Mouse (Mus musculus) activated CD4-positive, CD25-positive, alpha-beta regulatory T cell, adult 4 months (primary cell): ENCODE measurements at regions not wholly inside any gene's neighbourhood (a gene's known extent, or its start where the extent isn't known, plus 50 kb on each side); places are given as distances from the start of the nearest gene placed in this dataset.

Experiments used
- ATAC-seq: one replicate; pipeline ENCODE4 v1.8.0; 2017

DNA sequence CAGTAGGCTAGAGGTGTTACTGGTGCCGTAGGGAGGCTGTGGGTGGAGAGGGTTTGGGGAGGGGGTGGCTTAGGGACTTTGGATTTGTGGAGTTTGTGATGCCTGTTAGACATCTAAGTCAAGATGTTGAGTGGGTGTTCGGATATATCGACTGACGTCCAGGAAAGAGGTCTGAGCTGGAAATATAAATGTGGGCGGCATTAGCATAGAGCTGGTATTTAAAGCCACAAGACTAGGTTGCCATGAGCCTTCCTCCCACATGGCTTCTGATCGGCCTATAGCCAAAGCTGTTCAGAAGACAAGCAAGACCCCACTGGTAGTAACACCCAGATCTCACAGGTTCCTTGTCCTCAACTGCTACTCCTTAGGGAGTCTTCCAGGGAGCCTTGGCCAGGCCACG lies 184.9 kb downstream of the Tle3 start:
- no peak for ATAC-seq

DNA sequence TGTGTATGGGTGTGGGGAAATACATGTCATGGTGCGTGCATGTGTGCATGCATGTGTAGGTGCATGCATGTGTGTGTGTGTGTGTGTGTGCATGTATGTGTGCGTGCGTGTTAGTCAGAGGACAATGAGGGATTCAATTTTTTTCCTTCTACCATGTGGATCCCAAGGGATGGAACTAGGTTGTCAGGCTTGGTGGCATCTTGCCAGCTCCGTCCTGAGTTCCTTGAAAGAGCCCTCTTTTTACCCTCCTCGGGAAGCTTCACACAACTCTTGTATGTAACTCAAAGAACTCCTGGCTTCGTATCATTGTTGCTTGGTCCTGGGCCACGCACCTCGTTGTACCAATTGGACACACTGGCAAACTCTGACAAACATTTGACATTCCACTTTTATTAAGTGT lies 183.0 kb downstream of the Tle3 start:
- ATAC-seq: no peak

DNA sequence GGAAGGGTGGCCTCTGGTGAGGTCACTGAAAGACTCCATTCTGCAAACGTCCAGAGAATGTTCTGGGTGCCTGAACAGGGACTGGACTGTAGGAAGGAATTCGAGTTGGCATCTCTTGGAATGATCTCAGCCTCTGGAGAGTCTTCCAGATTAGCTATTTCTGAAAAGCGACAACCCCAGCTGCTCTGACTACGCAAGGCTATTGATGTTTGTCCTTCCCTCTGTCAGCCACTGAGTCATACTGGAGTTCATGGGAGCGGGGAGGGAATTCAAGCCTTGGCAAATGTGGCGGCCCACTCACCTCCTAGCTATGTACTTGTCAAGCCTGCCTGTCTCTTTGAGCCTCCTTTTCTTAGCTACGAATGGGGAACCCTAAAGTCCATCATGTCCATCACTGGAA lies 182.4 kb downstream of the Tle3 start:
- ATAC-seq: no peak

DNA sequence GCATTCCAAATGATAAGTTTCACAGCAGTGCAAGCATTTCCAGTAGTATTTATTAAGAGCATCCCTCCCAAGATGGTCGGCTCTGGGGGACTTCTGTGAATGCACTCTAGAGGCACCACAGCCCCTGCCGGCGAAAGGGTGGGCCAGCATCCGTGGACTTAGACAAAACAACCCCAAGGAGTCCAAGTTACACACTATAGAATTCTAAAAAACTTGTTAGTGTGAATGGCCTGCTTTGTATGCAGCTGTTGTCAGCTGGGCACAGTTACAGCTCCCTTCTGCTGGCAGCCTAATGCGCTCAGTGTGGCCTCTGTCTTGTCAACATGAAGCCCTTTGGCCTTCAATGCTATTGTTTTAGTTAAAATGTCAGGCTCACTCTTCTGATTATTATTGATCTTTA lies 181.5 kb downstream of the Tle3 start:
- no peak for ATAC-seq

DNA sequence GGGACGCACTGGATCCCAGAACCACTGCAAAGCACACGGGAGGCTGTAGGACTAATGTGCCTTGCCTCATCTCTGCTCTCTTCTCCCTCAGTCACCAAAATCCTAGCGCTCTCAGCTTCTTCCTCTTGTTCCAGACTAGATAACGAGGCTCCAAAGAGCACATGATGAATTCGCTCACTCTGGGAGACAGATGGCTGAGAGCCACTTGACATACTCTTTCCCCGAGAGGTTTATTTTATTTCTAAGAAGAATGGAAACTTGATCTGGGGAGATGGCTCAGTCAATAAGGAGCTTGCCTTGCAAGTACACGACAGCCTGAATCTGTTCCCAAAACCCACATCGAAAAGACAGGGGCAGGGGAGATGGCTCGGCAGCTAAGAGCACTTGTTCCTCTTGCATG lies 179.2 kb downstream of the Tle3 start:
- no peak for ATAC-seq

DNA sequence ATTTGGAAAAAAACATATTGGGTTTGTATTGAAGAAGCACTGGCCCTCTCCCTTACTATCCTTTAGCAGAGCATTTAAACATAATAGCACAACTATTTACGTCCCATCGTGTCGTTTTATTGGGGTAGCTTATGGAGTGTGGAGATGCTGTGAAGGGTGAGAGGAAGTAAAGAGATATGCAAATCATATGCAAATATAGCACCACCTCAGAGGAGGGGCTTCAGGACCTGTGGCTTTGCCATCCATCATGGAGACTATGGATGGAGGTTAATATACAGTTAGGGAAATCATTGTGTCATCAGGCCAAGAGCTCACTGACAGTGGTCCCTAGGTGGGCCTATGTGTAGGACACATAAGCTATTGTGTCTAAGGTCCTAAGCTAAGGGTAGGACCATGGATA lies 178.2 kb downstream of the Tle3 start:
- no peak for ATAC-seq

DNA sequence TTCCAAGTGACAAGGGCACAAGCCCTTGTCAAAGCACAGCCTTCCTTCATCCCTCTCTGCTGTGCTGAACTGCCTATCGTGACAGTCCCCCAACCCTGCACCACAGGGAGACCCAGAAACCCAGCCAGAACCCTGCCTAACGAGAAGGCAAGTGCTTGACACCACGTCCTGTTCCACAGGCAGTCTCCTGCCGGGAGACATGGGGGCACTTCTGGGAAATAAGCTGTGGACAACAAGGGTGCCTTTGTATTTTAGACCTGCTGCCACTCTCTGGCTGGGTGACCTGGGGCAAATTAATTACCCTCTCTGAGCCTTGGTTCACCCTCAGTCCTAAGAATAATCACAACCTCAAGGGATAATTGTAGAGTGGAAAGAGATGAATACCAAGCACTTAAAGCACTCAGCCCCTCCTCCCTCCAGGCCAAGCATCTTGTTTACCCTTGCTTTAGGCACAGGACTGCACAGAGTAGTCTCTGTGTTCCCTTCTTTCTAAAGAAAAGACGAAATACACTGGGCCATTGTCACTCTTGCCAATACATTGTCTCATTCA lies 177.6 kb downstream of the Tle3 start:
- no peak for ATAC-seq

DNA sequence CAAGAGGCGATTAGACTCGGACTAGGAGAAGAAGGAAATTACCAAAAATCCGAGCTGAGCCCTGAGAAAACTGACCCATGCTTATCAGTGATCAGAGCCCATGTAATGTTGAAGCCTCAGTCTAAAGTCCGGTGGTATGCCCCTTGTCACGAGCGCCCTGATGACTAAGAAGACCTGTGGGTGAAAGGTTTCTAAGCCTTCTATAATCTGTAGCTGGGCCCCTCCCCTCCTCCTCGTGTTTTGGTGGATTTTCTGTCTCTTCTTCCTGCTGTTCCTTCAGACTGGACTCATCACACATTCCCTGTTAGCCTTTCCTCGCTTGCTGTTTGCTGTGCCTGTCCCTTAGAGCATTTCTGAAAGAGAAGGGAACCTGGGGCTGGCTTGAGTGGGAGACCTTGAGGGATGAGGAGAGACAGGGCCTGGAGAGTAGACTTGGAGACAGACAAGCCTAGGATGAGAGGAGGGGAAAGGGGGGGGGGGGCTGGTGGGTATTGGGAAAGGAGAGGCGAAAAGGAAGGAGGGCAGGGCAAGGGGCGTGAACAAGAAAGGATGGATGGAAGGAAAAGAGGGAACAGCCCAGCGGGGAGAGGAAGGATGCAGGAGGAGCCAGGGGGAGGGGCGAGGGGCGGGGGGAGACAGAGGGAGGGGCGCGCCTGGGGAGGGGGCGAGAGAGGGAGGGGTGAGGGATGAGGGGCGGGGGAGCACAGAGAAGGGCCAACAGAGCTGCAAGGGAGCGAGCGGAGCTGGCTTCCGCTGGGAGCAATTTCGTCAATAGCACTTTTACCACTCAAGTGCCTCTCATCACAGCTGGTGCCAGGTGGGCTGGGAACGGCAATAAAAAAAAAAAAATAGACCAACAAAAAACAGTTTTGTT lies 165.4 kb downstream of the Tle3 start:
- ATAC-seq: no peak

DNA sequence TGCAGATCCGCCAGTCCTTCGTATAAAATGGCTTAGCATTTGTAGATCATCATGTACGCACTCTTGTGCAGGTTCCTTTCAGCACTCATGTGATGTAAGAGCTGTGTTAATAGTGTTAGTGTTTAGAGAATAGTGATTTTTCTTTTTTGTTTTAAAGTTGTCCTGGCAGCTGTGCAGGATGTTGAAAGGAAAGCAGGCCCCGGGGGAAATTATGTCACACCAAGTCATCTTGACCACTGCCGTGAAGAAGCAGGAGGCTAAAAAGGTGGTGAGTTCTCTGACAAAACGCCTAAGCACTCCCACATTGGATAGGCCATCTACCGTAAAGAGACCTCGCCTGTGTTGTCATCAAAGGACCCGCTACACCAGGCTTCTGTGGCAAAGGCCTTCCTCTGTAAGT lies 161.1 kb downstream of the Tle3 start:
- ATAC-seq: no peak

DNA sequence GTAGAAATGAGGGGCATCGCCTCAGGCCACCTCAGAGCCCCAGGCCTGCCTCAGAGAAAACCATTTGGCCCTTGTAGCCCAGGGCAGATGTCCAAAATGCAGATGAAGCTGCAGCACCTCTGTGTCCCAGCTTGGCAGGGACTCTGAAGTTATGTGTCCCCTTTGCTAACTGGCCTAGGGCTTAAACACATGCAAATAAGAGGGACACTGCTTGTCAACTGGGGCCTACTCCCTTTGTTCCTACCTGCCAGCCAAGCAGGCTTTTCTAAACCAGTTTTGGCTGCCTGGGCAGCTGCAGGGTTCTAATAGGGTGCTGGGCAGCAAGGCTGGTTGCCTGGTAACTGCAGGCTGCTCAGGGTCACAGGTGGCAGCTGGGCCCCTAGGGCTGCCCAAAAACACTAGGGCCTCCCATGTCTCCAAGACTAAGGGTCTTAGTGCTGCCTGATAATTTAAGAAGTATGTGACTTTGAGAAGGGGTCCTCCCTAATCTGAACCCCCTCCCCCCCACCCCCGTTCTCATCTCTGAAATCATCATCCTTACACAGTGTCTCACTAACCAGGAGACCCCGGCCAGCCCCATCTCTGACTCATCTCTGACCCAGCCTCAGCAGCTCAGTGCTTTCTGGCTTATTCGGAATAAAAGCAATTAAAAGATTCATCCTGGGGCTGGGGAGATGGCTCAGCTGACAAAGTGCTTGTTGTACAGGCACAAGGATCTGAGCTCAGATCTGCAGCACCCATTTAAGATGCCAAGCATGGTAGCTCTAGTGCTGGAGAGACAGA lies 158.3 kb downstream of the Tle3 start:
- ATAC-seq: no peak

DNA sequence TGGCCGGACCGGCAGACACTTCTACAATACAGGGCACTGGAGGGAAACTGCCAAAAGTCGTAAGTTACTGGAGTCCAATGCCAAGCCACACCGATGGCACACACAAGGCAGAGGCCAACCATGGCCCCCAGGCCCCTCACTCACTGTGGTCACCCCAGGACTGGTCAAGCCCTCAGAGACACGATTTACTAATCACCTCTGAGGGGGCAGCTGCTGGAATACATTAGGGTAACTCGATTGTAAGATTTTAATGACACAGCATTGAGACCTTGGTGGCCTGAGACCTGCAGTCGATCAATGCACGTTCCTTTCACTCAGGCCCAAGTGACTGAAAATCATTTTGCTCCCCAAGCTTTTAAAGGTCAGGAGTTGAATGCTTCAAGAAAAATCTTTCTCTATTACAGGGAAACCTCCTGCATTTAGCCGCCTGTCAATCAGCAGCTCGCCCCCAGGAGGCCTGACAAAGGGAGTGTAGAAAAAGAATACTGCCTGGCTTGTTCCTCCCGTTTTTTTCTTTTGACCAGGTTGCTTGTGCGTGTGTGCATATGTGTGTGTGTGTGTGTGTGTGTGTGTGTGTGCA lies 156.2 kb downstream of the Tle3 start:
- no peak for ATAC-seq

DNA sequence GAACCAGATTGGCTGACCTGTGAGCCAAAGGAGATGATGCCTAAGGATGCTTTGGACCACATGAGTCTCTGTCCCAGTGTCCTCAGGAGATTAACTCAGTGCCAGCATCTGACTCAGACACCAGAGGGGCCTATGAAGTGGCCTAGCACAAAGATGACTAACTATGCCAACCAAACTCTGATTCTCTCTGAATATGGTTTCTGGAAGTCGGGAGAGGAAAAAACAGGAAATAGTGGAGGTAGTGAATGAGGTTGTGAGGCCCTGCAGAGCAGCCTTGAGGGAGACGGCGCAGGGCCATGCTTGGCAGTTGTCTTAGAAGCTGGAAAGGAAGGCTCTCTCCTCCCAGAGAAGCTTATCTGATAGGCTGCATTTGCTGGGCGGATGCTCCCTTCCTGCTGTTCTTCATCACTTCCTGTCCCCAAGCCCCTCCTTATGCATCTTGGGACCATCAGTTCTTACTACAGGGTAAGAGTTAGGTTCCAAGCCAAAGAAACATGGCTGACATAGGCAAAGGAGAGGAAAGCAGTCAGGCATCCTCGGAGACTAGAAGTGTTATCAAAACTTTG lies 155.4 kb downstream of the Tle3 start:
- no peak for ATAC-seq

DNA sequence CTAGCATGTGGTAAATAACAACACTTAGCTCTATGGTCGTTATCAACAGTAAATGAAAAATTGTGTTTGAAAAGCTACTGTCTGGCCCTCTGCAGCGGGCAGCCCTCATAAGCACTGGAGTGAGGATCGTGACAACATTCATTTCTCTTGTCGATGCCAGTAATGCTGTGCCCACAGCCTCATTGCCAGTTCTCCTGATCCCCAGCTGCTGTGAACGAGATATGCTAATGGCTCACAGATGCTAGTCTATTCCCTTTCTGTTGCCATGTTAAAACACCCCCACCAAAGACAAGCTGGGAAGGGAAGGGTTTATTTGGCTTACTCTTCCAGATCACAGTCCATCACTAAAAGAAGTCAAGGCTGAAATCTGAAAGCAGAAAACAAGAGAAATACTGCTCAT lies 148.0 kb downstream of the Tle3 start:
- ATAC-seq: no peak

DNA sequence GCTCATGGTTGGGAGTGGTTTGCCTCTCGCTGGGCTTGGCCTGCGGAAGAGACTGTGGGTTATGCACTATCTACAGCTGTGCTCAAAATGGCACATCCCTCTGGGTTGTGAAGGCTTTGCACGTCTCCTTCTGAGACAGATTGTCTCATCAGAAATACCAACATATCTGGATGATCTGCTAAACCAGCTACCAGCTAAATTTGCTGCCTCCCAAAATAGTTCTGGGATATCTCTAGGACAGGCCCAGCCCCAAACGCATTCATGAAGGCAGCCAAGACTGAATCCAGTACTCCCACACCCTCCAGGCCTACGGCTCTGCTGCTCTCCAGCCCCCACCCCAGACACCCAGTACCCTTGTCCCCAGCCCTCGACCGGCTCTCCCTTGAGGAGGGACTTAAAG lies 145.7 kb downstream of the Tle3 start:
- ATAC-seq: no peak

DNA sequence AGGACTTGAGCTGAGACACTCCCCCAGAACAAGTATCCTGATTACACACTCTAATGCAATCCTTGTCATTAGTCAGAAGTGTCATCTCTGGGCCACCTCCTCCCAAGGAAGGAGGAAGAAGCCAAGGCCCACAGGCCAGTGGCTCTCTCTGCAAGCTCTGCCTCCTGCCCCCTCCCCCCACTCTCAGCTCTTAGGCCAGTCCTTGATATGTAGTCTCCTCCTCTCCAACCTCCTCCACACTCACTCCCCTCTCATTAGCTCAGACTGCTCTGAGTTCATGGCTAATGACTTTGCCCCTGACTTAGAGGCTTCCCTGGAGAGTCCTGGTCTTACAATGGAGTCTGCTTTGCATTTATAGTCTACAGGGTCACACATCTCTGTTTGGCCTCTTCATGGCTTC lies 139.3 kb downstream of the Tle3 start:
- no peak for ATAC-seq

DNA sequence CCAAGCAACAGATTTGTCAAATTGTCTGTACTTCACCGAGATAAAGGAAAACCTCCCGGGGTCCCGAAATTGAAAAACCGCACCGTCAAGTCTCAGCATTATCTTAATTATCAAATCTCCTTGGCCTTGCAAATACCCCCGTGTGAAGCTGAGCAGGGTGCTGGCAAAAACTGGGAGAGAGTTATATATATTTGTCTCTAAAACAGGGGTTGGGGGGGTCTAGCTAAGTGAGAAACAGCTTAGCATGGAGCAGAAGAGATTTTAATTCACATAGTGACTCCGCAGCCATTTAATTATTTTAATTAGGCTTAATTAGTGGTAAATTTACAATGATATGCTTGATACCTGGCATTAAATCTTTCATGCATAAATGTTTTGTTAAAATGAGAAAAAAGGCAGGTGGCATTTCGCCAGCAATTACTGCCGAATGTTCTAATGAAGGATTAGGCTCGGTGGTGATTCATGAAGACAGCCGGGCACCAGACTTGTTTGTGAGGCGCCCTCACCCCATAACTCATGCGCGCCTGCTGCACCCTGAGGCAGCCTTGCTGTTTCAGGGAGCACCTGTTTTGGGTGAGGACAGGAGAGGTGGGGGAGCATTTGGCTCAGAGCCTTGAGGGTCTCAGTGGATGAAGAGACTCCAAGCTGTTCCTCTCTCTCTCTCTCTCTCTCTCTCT lies 138.2 kb downstream of the Tle3 start:
- no peak for ATAC-seq

DNA sequence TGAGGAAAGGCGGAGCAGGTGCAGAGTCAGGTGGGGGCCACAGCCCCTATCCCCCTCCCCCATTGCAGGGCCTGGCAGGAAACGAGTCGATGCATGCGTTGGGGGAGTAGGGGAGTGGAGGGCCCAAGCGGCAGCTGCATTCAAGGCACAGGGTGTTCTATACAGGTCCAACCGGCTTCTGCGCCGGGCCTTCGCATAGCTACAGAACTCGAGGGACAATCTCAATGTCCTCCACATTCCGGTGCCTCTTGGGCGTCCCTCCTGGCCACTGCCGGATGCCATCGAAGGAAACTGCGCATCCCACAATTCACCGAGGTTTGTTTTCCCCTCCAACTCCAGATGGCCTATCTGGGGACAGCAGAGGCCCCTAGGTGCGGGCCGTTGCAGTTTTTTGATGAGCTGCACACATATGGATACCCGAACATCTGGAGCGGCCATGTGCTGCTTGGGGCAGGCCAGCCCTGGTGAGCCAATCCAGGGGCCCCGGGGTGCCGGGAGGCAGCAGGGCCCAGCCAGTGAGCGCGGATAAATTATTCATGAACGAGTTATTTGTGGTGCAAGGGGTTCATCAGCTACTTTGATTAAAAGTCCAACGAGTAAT lies 137.5 kb downstream of the Tle3 start:
- ATAC-seq: no peak

DNA sequence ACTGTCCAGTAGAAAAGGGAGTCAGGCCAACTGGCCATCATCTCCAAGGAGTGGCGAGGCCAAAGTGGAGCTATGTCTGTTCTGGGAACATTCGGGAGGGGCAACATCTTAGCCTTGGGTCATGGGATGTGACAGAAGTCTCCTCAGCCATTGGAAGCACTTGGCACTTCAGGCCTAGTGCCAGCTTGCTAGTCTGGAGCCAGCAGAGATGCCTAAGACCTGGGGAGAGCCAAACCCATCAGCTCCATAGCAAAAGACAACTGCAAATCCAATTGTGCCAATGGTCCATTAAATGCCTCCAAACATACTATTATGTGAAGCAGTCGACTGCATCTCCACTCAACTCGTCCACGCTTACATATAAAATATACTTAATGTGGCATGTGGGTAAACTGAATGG lies 136.9 kb downstream of the Tle3 start:
- ATAC-seq: no peak

DNA sequence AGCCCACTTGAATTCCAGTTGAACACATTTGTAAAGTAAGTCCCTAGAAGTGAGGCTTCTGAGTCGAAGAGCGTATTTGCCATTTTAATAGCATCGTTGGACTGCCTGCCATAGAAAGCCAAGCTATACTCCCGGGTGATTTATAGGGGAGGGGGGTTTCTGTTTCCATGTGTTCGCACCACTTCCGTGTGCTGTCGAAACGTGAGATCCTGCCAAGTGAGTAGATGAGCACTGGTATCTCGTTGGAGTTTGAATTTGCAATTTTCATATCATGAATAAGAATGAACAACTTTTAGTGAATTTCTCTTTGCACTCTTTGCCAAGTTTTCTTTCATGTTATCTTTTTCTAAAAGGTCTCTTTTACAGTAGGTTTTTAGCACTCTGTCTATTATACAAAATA lies 128.7 kb downstream of the Tle3 start:
- no peak for ATAC-seq

DNA sequence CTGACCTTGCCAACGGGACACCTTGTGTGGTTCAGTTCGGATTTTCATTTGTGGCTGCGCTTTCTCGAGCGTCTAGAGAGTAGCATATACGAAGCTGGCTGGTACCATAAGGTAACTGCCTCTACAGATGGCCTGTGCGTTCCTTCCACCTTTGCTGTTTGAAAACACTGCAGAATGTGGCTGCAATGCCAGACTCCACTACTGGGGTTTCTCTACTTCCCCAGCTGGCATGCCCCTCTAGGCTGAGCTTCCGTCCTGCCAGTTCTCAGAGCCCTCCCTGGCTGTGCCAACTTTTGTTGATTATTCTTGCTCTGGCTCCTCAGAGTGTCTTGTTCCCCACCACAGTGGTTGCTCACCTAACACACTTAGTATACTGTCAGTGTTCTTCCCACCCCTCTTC lies 120.7 kb downstream of the Tle3 start:
- ATAC-seq: no peak

DNA sequence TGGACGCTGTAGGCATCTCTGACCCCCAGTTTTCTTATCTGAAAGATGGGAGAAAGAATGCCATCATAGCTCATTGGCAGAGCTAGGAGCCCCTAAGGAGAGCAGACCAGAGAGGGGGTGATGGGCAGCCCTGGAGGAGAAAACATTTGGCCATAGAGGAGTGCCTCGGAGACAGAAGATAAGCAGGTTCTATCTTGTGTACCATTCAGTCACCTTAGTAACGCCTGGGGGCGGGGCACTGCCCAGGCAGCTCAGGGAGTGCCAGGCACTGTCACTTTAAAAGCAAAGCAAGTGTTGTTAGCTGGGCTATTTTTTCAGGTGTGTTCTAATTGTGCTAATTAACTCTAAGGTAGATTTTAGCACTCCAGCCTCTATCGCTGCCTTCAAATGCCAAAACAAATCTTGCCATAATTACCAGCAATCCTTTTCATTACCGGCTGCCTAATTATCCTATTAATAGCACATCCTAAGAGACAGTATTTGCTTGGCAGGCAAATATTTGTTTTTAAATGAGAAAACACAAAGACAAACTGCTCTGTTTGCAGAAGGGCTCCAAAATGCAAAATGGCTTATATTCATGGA lies 119.1 kb downstream of the Tle3 start:
- no peak for ATAC-seq

DNA sequence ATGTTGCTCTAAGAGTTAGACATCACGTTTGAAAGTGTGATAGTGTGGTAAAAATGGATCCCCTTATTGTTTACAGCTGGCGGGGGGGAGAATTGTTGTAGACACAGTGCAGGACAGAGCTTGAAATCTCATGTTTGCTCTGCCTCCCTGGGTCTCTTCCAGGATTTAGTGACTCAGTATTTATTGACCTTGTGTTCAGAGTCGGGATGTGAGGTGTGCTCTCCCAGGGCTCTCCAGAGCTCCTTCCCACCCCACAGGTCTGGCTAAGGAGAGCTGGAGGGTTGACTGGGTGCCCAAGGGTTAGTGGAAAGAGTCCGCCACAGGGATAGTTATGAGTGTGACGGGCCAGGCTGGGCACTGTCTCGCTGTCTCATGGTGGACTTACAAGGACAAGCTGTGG lies 117.8 kb downstream of the Tle3 start:
- ATAC-seq: no peak
